Mouse (Mus musculus) adrenal gland, postnatal 10 days (tissue): ENCODE results near the gene Gm28230. TPM values are rescaled to one million over a fixed set of nuclear protein-coding genes. Genes with fewer than 3 reads are reported as not detected.

Experiments used
- DNase-seq: peaks from one replicate; pipeline ENCODE4 v3.0.0; 2021; ENCODE audit warnings: mixed read lengths
- total RNA-seq, 2 experiments: library from RNA; stranded (reverse); gene quantifications; 2 replicates each; pipeline ENCODE4 v1.2.3; 2021

Gene Gm28230
- total RNA-seq, 2 experiments from 2014 or later = 0.69 to 1.7 TPM

DNA sequence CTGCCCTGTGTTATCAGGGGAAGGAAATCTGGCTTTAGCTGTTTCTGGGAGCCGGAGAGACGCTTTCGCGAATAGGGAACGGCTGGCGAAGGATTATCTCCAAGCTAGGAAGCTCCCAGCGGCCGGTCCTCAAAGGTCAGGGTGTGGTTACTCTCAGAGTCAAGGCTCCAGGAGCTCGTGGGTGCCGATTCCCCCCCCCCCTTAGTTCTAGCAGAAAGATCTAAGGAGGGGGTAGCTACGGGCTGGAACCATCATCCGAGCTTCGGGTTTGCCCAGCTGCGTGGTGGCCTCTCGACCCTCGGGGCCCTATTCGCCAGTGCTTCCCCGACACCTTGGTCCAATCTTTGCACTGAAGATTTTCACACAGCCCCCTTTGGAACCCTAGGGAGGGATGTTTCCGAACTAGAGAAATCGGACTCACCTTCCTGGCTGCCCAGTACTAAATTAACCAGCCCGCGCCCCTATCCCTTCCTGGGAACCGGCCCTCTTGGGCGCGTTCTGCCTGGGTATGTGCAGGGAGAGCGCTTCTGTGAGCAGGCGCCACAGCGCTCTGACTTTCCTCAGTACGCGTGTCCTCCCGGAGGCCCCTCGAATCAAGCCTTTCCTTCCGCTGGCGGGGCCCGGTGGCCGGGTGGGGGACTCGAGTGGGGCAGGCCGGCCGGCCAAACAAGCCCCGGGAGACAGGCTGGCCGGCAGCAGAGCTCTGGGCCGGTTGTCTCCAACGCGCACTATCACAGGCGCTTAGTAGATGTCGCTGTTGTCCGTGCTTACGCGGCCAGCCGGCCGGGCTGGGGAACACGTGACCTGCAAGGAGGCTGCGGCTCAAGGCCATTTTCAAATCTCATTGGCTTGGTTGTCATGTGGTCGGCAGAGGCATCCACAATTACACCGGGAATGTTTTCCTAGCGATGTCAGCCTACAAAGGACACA is 35.2 kb upstream of the Gm28230 start, which contains the start of gene Hoxd10:
Gene Hoxd10, plus strand, starts transcription at position 903 of the 930 bp plus-strand sequence.
- peak; percentile 74 for DNase-seq

DNA sequence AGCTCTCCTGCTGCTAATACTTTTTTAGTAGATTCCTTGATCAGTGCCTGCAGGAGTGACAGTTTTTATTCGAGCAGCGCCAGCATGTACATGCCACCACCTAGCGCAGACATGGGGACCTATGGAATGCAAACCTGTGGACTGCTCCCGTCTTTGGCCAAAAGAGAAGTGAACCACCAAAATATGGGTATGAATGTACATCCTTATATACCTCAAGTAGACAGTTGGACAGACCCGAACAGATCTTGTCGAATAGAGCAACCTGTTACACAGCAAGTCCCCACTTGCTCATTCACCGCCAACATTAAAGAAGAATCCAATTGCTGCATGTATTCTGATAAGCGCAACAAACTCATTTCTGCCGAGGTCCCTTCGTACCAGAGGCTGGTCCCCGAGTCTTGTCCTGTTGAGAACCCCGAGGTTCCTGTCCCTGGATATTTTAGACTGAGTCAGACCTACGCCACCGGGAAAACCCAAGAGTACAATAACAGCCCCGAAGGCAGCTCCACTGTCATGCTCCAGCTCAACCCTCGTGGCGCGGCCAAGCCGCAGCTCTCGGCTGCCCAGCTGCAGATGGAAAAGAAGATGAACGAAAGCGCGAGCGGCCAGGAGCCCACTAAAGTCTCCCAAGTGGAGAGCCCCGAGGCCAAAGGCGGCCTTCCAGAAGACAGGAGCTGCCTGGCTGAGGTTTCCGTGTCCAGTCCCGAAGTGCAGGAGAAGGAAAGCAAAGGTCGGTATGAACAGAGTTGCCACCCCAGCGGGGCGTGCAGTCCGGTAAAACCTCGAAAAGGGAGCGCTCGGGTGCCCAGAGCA is 34.3 kb upstream of the Gm28230 start:
- DNase-seq = no peak

DNA sequence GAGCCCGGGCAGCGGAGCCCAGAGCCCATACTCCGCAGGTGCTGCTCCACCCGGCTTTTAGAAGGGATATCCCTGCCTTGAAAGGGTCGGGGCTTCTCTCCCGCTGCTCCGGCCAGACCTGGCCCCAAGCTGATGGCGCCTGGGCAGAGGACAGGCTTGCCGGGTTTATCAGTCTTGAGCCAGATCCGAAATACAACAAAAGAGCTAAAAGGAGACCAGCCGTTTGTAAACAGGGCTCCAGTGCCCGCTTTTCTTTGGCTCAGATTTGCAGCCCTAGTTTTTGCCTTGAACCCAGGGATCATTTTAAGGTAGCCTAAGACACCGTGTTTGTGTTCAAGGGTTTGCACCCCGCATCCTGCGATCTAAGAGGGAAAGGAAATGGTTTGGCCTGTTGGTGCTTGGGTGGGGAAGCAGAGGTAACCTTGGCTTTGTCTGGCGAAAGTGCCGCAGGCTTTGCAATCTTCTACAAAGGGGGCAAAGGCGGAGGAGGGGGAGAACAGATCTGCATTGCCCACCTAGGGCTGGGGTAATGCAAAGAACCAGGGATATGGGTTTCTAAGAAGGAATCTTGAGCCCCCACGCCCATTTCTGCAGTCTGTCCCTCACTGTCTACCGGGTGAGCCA is 33.6 kb upstream of the Gm28230 start:
- DNase-seq = no peak

DNA sequence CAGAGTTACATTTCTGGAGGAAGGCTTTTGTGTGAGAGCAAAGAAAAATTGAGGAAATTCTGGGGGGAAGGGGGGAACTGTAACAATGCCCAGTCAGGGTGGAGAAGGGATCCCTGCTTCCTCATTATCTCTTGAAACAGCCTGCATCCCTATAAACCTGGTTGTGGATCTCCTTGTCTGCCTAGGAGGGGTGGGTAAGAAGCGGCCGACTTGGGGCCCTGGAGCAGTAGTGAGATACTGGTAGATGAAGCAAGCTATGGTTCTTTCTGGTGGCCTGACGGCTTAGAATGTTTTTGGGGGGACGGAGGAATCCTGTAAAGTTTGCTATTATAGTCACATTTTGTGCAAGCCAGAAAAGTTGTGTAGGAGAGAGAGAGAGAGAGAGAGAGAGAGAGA is 33.1 kb upstream of the Gm28230 start:
- no peak for DNase-seq

DNA sequence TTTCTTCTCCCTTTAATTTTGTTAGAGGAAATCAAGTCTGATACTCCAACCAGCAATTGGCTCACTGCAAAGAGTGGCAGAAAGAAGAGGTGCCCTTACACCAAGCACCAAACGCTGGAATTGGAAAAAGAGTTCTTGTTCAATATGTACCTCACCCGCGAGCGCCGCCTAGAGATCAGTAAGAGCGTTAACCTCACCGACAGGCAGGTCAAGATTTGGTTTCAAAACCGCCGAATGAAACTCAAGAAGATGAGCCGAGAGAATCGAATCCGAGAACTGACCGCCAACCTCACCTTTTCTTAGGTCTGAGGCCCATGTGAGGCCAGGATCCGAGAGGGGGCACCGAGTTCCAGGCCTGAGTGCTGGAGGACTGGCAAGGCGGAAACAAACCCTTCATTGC is 32.5 kb upstream of the Gm28230 start:
- DNase-seq = no peak

DNA sequence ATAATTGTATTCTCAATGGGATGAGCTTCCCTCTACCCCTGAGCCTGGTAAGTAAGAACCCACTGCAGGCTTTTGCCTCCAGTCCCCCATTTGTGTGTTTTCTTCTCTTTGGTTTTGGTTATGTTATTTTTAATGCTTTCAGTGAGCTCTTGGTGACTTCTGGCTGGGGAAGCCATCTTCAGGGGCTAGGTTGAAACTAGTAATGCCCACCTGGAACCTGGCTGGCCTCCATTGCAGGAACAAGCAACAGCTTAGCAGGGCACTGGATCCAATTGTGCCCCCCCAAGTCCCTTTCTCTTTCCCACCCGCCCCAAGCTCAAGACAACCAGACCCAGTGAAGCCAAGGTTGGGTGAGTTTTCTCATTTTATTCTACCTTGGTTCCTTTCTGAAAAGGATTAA is 31.1 kb upstream of the Gm28230 start:
- no peak for DNase-seq

DNA sequence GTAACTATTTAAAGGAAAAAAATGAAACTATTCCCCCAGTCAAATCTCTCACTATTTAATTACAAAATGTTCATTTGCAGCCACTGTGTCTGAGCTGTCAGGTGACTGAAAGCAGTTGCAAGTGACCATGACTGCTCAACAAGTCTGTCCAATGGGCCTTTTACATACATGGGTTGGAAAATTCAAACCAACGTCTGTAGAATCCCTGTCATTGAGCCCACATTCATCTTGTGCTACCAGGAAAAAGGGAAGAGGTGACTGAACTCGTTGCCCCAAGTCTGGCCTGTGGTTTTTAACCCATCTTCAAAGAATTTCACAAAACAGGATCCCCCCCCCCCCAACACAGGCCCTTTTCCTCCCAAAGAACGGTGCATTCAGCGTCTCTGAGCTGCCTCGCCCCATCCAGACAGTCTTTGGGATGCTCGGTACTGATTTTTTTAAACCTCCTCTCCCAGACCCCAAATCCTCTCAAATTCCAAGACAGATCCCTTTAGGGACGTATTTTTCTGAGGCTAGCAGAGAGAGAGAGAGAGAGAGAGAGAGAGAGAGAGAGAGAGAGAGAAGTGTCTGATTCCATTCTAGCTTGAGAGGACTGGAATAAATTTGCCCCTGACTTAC is 30.6 kb upstream of the Gm28230 start:
- no peak for DNase-seq

DNA sequence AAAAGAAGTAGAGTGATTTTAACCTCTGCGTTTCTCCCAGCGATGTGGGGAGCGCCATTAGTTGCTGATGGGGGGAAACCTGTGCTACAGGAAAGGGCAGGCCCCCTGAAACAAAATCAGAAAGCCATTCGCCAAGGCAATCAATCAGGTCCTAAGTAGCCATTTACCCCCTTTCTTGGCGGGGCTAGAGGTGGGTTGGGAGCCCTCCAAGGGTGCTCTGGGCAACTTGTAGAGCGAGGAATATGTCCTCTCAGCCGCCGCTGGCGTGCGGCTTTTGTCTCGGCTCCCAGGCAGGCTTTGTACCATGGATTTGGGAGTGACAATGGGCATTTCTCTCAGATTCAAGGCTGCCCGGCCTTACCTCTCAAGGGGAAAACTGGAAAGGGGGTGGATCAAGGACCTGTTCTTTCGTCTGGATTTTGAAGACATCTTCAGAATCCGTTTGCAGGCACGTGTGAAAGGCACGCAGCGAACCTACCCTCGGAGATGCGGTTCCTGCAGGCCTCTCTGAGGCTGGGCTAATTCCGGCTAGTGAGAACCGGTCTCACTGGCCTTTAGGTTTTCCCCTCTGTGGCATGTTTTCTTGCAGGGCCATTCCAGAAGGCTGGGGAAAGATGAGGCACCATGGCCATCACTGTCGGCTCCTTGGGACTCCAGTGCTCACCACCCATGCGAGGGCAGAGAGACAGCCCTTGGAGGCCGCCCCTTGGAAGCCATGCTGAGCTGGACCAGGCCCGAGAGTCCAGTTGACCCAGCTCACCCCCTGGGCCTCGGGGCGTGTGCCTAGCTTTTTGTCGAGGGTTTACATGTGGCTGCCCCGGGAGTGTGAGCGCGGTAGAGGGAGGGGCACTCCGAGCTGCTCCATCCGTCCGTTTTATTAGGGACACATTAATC is 29.8 kb upstream of the Gm28230 start:
- no peak for DNase-seq

DNA sequence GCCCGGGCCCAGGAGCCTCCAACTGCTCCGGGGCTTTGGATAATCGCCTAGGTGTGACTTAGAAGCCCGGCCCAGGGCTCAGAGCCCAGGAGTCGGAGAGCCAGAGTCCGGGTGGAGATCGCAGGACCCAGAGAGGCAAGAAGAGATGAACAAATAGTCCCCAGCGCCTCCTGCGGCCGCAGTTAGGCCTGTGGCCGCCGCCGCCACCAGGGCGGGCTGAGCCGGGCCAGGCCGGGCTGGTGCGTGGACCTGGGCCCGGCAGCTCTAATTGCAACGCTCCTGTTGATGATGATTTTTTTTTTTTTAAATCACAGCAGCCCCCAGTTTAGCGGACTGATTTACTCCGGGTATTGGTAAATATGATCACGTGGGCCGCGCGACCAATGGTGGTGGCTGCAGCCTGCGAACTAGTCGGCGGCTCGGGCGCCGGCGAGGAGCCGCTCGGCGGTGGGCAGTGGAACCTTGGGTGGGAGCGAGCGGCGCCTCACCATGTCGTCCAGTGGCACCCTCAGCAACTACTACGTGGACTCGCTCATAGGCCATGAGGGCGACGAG is 28.9 kb upstream of the Gm28230 start, which contains the start of gene Hoxd9:
Gene Hoxd9, plus strand, starts transcription at position 161 of the 555 bp plus-strand sequence.
- DNase-seq = peak; percentile 78

DNA sequence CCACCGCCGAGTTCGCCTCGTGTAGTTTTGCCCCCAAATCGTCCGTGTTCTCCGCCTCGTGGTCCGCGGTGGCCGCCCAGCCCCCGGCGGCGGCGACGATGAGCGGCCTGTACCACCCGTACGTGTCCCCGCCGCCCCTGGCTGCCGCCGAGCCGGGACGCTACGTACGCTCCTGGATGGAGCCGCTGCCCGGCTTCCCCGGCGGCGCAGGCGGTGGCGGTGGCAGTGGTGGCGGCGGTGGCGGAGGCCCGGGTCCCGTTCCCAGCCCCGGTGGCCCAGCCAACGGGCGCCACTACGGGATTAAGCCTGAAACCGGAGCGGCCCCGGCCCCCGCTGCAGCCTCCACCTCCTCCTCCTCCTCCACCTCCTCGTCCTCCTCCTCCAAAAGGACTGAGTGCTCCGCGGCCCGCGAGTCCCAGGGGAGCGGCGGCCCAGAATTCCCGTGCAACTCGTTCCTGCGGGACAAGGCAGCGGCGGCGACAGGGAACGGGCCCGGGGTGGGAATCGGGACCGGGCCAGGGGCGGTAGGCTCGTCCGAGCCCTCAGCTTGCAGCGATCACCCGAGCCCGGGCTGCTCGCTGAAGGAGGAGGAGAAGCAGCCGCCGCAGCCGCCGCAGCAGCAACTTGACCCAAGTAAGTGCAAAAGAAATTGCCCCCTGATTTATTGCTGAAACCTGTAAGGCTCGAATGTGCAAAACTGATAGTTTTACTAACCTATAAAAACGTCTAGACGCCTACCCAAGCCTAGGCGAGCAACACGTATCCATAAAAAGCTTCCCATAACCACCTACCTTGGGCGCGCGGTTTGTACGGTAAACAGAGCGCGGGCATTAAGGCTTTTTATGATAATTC is 28.1 kb upstream of the Gm28230 start:
- peak; percentile 49 for DNase-seq

DNA sequence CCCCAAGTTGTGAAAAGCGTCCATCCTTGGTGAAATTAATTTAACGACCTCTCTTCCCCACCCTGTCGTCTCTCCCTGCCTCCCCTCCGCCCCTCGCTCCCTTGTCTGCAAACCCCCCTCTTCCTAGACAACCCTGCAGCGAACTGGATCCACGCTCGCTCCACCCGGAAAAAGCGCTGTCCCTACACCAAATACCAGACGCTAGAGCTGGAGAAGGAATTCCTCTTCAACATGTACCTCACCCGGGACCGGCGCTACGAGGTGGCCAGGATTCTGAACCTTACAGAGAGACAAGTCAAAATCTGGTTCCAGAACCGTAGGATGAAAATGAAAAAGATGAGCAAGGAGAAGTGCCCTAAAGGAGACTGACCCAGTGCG is 27.5 kb upstream of the Gm28230 start:
- DNase-seq = no peak

DNA sequence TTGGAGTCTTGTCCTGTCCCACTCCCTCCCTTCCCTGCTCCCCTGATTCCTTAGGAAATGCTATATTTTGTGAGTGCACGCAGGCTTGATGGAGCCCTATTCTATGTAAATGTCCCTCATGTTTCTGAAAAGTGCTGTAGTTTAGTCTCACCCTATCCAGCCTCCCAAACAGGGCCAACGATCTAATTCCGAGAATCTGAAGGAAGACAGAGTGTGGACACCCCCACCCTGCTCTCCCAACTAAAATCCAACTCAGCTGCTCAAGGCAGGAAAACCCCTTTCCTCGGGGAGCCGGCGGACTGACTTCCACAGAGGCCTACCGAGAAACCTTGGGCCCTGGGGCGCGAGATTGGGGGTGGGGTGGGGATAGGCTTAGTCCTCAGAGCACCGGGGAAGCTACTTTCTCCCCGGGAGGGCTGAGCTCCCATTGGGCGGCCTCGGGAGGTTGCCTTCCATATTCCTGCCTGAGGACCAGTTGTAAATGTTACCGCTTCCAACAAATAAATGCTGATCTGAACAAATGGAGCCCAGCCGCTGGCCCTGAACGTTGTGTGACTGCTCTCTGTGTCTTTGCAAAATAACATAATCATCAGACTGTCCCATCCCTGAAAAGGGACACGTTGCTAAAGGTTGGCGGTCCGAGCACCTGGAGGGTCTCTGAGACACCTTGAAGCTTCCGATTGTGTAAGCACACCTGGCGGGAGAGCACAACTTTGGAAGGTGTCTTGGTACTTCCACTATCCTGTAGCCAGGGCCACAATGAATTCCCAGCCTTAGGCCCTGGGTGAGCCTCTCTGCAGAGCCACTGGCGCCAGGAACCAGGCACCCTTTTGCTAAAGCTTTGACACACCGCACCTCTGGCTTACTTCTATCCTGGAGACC is 26.6 kb upstream of the Gm28230 start:
- DNase-seq = no peak

DNA sequence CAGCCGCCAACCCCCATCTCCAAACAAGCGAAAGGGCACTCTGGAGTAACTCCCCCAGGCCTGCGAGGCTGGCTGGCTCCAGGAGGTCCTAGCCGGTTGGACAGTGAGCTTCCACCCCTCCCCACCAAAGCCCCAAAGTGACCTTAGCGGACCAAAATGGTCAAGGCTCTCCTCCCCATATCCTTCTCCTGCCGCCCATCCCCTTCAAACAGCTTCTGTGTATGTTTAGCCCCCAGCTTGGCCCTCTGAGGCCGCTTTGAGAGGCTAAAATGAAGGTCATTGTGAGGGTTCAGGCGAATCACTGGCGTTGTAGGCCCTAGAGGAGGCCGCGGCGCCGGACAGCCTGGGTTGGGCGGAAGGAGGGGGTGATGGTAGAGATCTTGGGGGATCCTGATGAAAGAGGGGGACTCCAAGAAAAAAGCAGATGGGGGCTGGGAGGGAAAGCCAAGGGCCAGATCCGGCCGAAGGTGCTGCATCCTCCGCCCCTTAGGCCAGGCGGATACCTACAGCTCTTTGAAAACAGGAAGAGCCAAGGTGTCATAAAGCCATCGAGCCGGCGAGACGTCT is 25.9 kb upstream of the Gm28230 start:
- DNase-seq = no peak

DNA sequence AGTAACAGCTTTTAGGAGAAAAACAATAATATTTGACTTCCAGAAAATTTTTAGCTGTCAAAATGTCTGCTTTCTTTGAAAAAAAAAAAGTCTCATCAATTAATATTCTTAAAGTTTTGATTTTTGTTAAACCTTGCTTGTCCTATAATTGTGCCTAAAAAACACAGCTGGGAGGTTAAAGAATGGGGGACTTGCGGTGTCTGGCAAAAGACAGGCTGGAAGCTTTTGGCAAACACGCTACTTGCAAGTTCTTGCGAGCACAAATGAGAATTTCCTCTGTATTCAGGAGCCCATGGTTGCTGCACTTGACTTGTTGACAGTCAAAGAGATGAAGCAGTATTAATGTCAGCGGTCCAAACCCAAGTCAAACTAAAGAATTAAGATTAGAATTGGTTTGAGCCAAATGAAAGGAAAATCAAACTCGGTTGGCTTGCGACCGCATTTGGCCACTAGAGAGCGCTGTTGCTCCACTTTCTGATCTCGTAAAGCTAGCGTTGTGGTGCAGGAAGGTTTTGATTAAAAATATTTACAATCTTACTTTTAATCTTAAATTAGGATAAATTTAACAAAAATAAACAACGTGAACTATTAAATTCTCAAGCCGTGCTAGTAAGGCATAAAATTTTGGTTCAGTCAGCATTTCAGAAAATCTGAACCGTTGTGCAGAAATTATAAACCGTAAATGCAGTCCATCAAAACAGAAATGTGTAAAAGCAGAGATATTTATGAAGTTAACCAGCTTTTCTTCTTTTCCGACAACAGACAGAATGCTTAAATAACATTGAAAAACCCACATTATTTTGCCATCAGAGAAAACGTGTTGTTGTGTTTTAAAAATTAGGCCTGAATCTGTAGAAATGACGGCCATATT is 24.3 kb upstream of the Gm28230 start:
- DNase-seq = peak; percentile 90

DNA sequence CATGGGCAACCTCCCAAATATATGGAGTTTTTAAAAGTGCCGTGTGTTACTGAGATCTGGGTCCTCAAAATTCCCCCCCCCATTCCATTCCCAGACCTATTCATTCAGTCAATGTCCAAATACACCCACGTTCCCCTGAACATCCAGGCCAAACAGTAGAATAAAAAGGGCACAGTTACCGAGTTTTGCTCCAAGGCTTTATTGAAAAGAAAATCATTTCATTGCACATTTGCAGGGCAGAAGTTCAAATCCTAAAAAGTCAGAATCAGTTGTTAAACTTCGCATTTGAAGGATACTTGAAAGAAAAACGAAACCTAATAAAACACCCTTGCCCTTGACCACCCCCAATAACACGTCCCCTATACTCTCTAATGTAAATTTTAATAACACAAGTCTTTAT is 23.7 kb upstream of the Gm28230 start:
- no peak for DNase-seq

DNA sequence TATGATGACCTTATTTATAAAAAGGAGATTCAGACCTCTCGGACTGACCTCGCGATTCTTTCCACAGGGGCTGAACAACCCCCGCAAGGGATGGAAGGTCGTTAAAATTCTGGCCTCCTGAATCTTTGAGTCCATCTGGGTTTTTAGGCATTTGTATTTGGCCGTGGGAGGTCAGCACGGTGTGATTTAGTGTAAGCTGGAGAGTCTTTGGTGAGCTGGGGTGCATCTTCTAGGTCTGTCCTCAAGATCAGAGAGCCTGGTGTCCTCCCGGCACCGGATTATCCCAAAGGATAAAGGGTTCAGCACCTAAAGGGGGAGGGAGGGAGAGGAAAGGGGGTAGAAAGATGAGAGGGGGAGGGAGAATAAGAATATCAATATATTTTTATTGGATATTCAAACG is 23.2 kb upstream of the Gm28230 start:
- no peak for DNase-seq

DNA sequence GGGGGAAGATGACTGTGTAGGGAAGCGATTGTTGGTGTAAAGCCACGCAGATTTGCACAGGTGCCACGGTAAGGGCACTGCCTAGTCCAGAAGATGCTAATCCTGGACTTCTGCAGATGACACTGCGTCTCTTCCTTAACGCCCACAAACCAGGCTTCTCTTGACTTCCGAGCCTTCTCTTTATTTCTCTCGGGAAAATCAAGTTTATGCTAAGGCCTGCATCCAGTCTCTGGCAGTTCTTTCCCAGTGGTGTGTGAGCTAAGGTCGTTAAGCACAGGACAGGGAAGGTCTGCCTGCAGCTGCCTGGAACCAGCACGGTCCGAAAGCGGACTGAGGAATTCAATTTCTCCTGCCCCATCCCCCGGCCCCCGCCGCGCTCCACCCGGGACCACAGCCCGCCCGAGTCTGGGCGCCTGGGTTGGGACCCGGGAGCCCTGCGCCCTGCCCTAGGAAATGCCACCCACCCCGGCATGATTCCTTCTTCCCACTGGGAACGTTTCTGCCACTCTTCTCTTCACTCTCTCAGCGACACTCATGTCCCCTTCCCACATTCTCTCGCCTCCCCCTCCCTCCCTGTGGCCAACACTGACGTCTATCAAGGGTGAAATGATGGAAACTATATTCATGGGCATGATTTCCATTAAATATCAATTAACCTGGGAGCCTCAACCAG is 22.7 kb upstream of the Gm28230 start:
- peak; percentile 23 for DNase-seq
